Mouse (Mus musculus): Measurements from ENCODE around the gene Il10. TPM values are rescaled to one million over a fixed set of nuclear protein-coding genes. Genes with fewer than 3 reads are reported as not detected.
A peak's percentile ranks its signal among the peaks of the same experiment; 100 is the strongest.

Il10 gene
- polyA plus RNA-seq (2015; fragmentation: Nextera tagmentation; extraction: Ambion mirVana): not detected in 2 replicates

DNA sequence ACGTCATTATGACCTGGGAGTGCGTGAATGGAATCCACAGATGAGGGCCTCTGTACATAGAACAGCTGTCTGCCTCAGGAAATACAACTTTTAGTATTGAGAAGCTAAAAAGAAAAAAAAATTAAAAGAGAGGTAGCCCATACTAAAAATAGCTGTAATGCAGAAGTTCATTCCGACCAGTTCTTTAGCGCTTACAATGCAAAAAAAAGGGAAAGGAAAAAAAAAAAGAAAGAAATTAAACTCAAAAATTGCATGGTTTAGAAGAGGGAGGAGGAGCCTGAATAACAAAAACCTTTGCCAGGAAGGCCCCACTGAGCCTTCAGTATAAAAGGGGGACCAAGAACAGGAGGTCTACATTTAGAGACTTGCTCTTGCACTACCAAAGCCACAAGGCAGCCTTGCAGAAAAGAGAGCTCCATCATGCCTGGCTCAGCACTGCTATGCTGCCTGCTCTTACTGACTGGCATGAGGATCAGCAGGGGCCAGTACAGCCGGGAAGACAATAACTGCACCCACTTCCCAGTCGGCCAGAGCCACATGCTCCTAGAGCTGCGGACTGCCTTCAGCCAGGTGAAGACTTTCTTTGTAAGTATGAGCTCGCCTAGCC is at the start of gene Il10:
Gene Il10 (plus strand): TSS at position 354 of the 607 bp plus-strand sequence.
- no peak for TF ChIP-seq CTCF (IDR thresholded peaks at IDR 0.05; ENCODE audit: low read depth)
- Histone ChIP-seq H3K27ac (ENCODE audit: low read depth, low read length) (no peak within 1 kb of the TSS), H3K4me1 (replicated peaks; ENCODE audit: control insufficient read depth, insufficient read depth, low read length) (no peaks in the 10 kb centered on the region), H3K27me3 (replicated peaks; ENCODE audit: control insufficient read depth, insufficient read depth, low read length) (no peaks in the 10 kb centered on the region), H3K4me3 (ENCODE audit: low read depth, low read length) (no peak within 1 kb of the TSS), H3K9ac (ENCODE audit: low read depth, low read length) (no peak within 1 kb of the TSS), H3K9me3 (ENCODE audit: control insufficient read depth) (no peaks in the 10 kb centered on the region), H3K4me2 (replicated peaks; ENCODE audit: low read depth) (no peak within 1 kb of the TSS), H3K36me3 (ENCODE audit: control insufficient read depth, insufficient read depth) (no peaks in the 10 kb centered on the region)
- ATAC-seq: no peak
- WGBS: 74% methylated on average over 8 of the region's 8 CpGs

DNA sequence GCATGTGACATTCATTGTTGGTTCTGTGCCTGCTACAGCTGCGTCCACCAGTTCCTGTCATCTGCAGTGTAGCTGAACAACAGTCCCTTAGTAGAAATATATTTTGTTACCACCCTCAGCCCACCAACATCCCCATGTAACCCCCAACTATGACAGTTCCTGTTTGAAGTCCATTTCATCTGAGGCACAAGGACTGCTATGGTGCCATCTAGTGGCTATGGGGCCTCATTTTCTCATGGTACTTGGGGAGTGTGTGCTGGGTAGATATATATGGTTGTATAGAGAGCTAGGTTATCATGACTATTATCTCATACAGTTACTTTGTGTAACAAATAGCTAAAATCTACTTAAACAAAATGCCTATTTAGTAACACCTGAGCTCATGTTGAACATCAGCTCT is 40.2 kb upstream of the Il10 start:
- Histone ChIP-seq H3K4me3 (ENCODE audit: low read depth, low read length) (no peak overlapping the region), H3K9ac (ENCODE audit: low read depth, low read length) (no peak overlapping the region), H3K4me1 (replicated peaks; ENCODE audit: control insufficient read depth, insufficient read depth, low read length) (no peaks in the 10 kb centered on the region), H3K27me3 (replicated peaks; ENCODE audit: control insufficient read depth, insufficient read depth, low read length) (no peaks in the 10 kb centered on the region), H3K27ac (ENCODE audit: low read depth, low read length) (no peak overlapping the region), H3K36me3 (ENCODE audit: control insufficient read depth, insufficient read depth) (no peaks in the 10 kb centered on the region), H3K9me3 (ENCODE audit: control insufficient read depth) (no peaks in the 10 kb centered on the region), H3K4me2 (replicated peaks; ENCODE audit: low read depth) (no peak overlapping the region)
- peak; percentile 89 for TF ChIP-seq CTCF (IDR thresholded peaks at IDR 0.05; ENCODE audit: low read depth)
- no peak for ATAC-seq
- WGBS: 55% methylated on average over 1 of the region's 1 CpGs

DNA sequence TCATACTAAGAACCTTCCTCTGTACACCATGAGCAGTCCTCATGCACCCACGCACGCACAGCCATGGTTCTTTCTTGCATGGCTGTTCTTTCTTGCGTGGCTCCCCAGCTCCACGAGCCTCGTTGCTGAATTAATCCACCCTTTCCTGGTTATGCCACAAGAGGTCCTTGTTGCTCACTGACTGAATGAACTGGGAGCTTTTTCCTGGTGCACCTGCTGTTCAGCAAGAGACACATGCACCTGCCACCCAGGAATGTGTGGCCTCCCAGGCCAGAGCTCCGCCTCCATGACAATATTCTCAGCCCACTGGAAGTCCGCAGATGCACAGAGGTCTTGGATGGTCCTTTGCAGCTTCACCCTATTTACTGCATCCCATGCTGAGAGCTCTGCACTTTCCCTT is 35.2 kb upstream of the Il10 start:
- Histone ChIP-seq H3K4me2 (replicated peaks; ENCODE audit: low read depth) (no peak overlapping the region), H3K9me3 (ENCODE audit: control insufficient read depth) (no peaks in the 10 kb centered on the region), H3K4me1 (replicated peaks; ENCODE audit: control insufficient read depth, insufficient read depth, low read length) (no peaks in the 10 kb centered on the region), H3K4me3 (ENCODE audit: low read depth, low read length) (no peak overlapping the region), H3K27me3 (replicated peaks; ENCODE audit: control insufficient read depth, insufficient read depth, low read length) (no peaks in the 10 kb centered on the region), H3K36me3 (ENCODE audit: control insufficient read depth, insufficient read depth) (no peaks in the 10 kb centered on the region), H3K27ac (ENCODE audit: low read depth, low read length) (no peak overlapping the region), H3K9ac (ENCODE audit: low read depth, low read length) (no peak overlapping the region)
- 43% methylated on average over 7 of the region's 7 CpGs for WGBS
- TF ChIP-seq CTCF (IDR thresholded peaks at IDR 0.05; ENCODE audit: low read depth): peak; percentile 73
- peak; percentile 57 for ATAC-seq

DNA sequence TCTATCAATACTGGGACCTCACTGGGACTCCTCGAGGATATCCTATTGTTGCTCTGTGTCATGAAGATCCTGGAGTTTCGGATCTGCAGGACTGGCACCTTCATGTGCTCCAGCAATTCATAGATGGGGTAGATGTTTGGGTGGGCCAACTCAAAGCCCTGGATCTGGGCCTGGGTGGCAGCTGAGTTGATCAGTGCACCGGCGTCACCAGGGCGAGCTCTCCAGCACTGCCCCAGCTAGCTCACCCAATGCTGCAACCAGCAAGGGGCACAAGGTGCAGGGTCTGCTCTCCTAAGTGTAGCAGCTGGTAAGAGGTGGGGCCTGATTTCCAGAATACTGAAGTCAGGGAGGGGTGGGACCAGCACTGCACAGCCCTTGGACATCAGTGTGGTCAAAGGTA is 32.6 kb upstream of the Il10 start:
- WGBS: 91% methylated on average over 5 of the region's 5 CpGs
- Histone ChIP-seq H3K9ac (ENCODE audit: low read depth, low read length) (no peak overlapping the region), H3K9me3 (ENCODE audit: control insufficient read depth) (no peaks in the 10 kb centered on the region), H3K36me3 (ENCODE audit: control insufficient read depth, insufficient read depth) (no peaks in the 10 kb centered on the region), H3K4me3 (ENCODE audit: low read depth, low read length) (no peak overlapping the region), H3K4me1 (replicated peaks; ENCODE audit: control insufficient read depth, insufficient read depth, low read length) (no peaks in the 10 kb centered on the region), H3K27me3 (replicated peaks; ENCODE audit: control insufficient read depth, insufficient read depth, low read length) (no peaks in the 10 kb centered on the region), H3K4me2 (replicated peaks; ENCODE audit: low read depth) (no peak overlapping the region), H3K27ac (ENCODE audit: low read depth, low read length) (no peak overlapping the region)
- no peak for TF ChIP-seq CTCF (IDR thresholded peaks at IDR 0.05; ENCODE audit: low read depth)
- no peak for ATAC-seq

DNA sequence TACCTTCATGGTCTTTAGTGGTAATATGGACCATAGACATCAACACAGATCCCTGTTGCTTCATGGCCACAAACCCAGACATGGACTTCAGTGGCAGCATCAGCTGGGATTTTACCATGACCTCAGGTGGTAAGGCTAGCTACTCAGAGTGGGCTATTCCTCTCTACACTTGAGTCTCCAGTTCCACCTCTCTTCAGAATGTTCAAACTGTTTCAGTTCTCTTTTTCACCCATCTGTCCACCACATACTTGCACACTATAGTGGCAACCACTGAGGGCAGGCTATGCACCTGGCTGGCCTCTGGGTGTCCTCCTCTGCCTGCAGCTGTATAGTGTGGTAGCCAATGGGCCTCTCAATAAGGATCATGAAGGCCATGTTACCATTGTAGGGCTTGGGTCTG is 32.2 kb upstream of the Il10 start:
- Histone ChIP-seq H3K27me3 (replicated peaks; ENCODE audit: control insufficient read depth, insufficient read depth, low read length) (no peaks in the 10 kb centered on the region), H3K36me3 (ENCODE audit: control insufficient read depth, insufficient read depth) (no peaks in the 10 kb centered on the region), H3K4me3 (ENCODE audit: low read depth, low read length) (no peak overlapping the region), H3K9me3 (ENCODE audit: control insufficient read depth) (no peaks in the 10 kb centered on the region), H3K4me2 (replicated peaks; ENCODE audit: low read depth) (no peak overlapping the region), H3K4me1 (replicated peaks; ENCODE audit: control insufficient read depth, insufficient read depth, low read length) (no peaks in the 10 kb centered on the region), H3K9ac (ENCODE audit: low read depth, low read length) (no peak overlapping the region), H3K27ac (ENCODE audit: low read depth, low read length) (no peak overlapping the region)
- ATAC-seq: no peak
- TF ChIP-seq CTCF (IDR thresholded peaks at IDR 0.05; ENCODE audit: low read depth): peak; percentile 71

DNA sequence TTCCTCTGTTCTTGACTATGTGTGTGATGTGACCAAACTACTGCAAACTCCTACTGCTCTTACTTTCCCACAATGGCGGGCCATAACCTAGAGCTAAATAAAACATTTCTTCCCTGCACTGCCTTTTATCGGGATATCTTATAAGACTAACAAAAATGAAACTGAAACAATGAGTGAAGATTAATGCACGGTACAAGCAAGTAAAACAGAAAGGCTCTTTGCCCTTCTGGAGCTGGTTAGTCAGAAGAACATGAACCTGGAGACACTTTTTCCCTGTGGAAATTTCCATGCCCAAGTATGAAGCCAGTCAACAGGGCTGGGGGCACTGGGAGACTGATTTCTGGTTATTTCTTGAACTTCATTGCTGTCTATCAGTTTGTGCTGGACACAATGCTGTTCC is 30.3 kb upstream of the Il10 start:
- no peaks in the 10 kb centered on the region for H3K4me1 ChIP-seq (replicated peaks; ENCODE audit: control insufficient read depth, insufficient read depth, low read length)
- no peak overlapping the region for H3K27ac ChIP-seq (ENCODE audit: low read depth, low read length)
- H3K36me3 ChIP-seq (ENCODE audit: control insufficient read depth, insufficient read depth): no peaks in the 10 kb centered on the region
- no peak overlapping the region for H3K4me2 ChIP-seq (replicated peaks; ENCODE audit: low read depth)
- no peak overlapping the region for H3K9ac ChIP-seq (ENCODE audit: low read depth, low read length)
- WGBS: 53% methylated on average over 3 of the region's 3 CpGs
- TF ChIP-seq CTCF (IDR thresholded peaks at IDR 0.05; ENCODE audit: low read depth): no peak
- H3K27me3 ChIP-seq (replicated peaks; ENCODE audit: control insufficient read depth, insufficient read depth, low read length): no peaks in the 10 kb centered on the region
- no peak for ATAC-seq
- H3K9me3 ChIP-seq (ENCODE audit: control insufficient read depth): no peaks in the 10 kb centered on the region
- H3K4me3 ChIP-seq (ENCODE audit: low read depth, low read length): no peak overlapping the region

DNA sequence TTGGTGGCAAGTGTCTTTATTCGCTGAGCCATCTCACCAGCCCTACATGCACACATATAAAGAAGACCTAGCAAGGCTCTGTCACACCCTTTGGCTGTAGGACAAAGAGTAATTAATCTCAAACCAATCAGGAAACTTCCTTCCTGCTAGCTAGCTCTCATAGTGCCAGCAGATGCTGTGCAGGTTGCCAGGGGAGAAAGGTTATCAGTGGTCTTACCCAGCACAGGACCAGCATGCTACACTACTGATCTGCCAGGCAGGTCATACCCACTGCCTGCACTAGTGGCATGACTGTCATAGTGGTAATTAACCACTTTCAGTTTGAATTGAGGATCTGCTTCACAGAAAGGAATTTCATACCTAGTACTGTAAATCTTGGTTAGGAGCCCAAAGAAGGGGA is 29.2 kb upstream of the Il10 start:
- Histone ChIP-seq H3K36me3 (ENCODE audit: control insufficient read depth, insufficient read depth) (no peaks in the 10 kb centered on the region), H3K4me3 (ENCODE audit: low read depth, low read length) (no peak overlapping the region), H3K4me2 (replicated peaks; ENCODE audit: low read depth) (no peak overlapping the region), H3K27me3 (replicated peaks; ENCODE audit: control insufficient read depth, insufficient read depth, low read length) (no peaks in the 10 kb centered on the region), H3K27ac (ENCODE audit: low read depth, low read length) (no peak overlapping the region), H3K9me3 (ENCODE audit: control insufficient read depth) (no peaks in the 10 kb centered on the region), H3K9ac (ENCODE audit: low read depth, low read length) (no peak overlapping the region), H3K4me1 (replicated peaks; ENCODE audit: control insufficient read depth, insufficient read depth, low read length) (no peaks in the 10 kb centered on the region)
- ATAC-seq: no peak
- TF ChIP-seq CTCF (IDR thresholded peaks at IDR 0.05; ENCODE audit: low read depth): no peak
- 88% methylated on average over 1 of the region's 1 CpGs for WGBS
